Mouse (Mus musculus): ENCODE results near the gene Fbxo6.

GRCm38 (mm10) chr4:148164461-148164860, 12.5 kb upstream of the Fbxo6 start:
- no peak for TF ChIP-seq CTCF (IDR thresholded peaks at IDR 0.05; ENCODE audit: borderline replicate concordance, insufficient read depth, low read depth, low read length)
- TF ChIP-seq POLR2A (IDR thresholded peaks at IDR 0.05; ENCODE audit: borderline replicate concordance, insufficient read depth, low read length), result no peak
